Mouse (Mus musculus) hematopoietic stem cell, adult 5-6 weeks (primary cell): ENCODE results near the gene Rfx6. TPM values are rescaled to one million over a fixed set of nuclear protein-coding genes. Genes with fewer than 3 reads are reported as not detected.

ENCODE experiments used
- total RNA-seq: library from RNA; stranded (forward); fragments of 172-1452, 232-1000 nt; gene quantifications from 2 replicates; pipeline ENCODE4 v1.2.3, GENCODE M21; 2017

Gene Rfx6
- total RNA-seq, 1 experiment from 2014 or later: 0.69 TPM

Other genes starting within 250 kb of the Rfx6 start
- not detected in 2 replicates for gene Gm49339, start 197.1 kb upstream of the Rfx6 start, total RNA-seq
- gene Lilr4b, start 197.1 kb upstream of the Rfx6 start, total RNA-seq: 42.8 and 68.0 TPM in 2 replicates
- gene Lilrb4a, start 186.8 kb upstream of the Rfx6 start, total RNA-seq: 38.3 and 101 TPM in 2 replicates
- not detected in 2 replicates for gene Fam162b, start 87.2 kb upstream of the Rfx6 start, total RNA-seq
- gene Gprc6a, start 46.3 kb upstream of the Rfx6 start, total RNA-seq: not detected in 2 replicates